Mouse (Mus musculus) right cerebral cortex, postnatal 25 days (tissue): Measurements from ENCODE around the gene Pusl1.

Experiments
- DNase-seq: peaks from one replicate; pipeline ENCODE4 v3.0.0; 2022

The Pusl1 gene

DNA sequence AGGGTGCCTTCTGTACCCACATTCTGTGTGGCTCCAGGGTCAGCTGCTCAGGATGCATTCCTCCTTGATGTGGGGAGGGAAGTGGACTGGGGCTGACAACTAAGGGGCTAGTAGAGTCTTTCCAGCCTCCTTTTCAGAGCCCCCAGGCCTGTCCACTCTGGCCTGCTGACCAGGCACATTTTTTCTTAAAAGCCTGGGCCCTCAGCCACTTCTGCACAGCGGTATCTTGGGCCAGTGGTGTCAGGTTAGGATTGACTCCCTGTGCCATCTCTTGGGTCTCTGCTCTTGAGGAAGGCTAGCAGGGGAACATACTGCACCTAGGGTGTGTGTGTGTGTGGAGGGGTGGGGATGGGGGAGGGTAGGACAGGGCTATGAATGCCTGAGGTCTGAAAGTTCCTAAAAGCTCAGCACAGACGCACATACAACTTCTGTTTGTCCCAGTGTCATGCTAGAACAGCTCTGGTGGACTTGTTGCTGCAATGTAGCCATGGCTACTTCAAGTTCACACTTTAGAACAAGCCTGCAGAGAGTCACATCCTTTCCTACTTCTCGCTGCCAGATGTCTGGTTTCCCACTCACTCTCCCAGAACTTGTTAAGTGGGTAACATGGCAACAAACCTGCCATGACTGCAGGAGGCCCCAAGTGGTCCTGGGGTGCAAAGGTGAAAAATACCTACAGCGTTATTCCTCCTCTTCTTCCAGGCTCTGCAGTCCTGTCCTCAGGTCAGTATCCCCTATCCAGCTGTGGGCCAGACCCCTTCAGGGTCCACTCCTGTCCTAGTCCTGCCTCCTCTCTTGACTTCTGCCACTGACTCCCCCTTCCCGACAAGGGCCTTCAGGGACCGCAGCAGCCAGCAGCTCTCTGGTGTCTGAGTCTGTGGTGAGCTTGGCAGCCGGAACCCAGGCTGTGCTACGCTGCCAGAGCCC is 51.2 kb downstream of the Pusl1 start:
- DNase-seq = no peak

DNA sequence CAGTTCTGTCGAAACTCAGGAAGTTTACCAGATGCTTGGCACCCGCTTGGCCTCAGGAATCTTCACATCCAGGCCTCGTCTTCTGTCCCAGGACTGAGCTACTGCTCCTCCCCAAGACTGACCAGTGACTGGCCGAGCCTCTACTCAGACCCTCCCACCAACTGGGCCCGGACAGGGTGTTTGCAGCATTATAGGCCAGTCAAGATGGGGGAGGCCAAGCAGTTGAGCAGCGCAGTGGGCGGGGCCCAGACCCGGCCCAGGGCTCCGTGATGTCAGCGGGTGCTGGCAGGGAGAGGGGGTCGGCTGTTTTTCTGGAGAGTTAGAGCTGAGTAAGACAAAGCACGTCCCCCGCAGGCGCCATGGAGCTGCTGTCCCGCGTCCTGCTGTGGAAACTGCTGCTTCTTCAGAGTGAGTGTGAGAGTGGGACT is 52.1 kb downstream of the Pusl1 start, which contains the start of gene Mxra8:
TSS of gene Mxra8 (plus strand) at position 198 of the 428 bp plus-strand sequence.
- no peak for DNase-seq

DNA sequence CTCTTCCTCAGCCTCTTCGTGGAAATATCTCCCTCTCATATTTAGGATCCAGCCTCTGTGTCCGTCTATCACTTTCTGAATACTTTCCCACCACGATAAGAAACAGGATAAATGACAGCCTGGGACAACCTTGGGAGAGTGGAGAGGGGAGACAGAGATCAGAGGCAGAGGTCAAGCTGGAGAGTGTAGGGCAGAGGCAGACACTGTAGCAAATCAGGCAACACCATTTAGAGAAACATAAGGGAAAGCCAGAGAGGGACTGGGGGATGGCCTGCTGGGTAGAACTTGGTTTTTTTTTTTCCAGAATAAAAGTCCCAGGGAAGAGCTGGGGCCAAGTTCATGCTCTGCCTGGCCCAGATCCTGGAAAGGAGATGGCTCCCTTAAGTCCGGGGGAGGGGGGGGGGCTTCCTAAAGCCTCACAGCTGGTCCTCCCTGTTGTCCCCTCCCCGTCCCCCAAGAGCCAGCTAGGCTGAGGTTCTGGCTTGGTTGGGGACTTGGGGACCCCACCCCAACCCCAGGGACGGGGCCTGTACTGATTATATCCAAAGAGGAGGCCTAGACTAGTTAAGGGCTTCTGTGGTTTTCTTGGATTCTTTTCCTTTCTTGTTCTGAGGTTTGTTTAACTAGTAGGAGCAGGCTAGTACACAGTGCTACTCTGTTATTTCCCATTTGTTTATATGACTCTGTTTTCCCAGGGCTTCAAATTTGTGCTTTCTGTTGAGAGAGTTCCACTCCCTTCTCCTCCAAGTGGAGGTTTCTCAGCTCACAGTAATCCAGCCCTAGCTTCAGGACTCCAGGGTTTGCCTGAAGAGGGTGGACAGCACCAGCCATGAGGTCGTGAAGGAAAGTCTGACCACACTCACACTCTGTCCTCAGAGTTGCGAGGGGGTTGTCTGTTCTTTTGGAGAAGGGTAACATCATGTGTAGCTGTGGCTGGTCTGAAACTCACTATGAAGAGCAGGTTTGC is 53.1 kb downstream of the Pusl1 start:
- DNase-seq = no peak
